Mouse (Mus musculus) forebrain, embryonic 12.5 days (tissue): ENCODE results near the gene Clmn. TPM values are rescaled to one million over a fixed set of nuclear protein-coding genes. Genes with fewer than 3 reads are reported as not detected.
"Not testable (repeated sequence)": the region's sequence is repeated elsewhere in the genome, so short reads cannot be mapped to it uniquely, and the experiment has no call there.

Source experiments
- ATAC-seq: fragments of 200-750 bp; cut with Nextera tagmentation; 2 replicates; pipeline ENCODE4 v1.8.0; 2017; ENCODE audit warnings: moderate TSS enrichment; ENCODE audit not compliant: low FRiP score
- H3K27ac ChIP-seq: fragments of 300-500 bp; sonication (generic); 2 replicates; pipeline ENCODE4 v1.5.1; 2016; ENCODE audit warnings: mild to moderate bottlenecking
- H3K27me3 ChIP-seq: fragments of 300-500 bp; sonication (generic); 2 replicates; pipeline ENCODE4 v1.6.1; 2016; ENCODE audit warnings: mild to moderate bottlenecking
- H3K36me3 ChIP-seq: fragments of 300-500 bp; sonication (generic); replicated peaks from 2 replicates; pipeline ENCODE4 v1.6.1; 2016; ENCODE audit warnings: mild to moderate bottlenecking
- H3K4me1 ChIP-seq: fragments of 300-500 bp; sonication (generic); 2 replicates; pipeline ENCODE4 v1.6.1; 2016
- H3K4me2 ChIP-seq: fragments of 300-500 bp; sonication (generic); 2 replicates; pipeline ENCODE4 v1.6.1; 2016; ENCODE audit warnings: mild to moderate bottlenecking, moderate library complexity
- H3K4me3 ChIP-seq: fragments of 300-500 bp; sonication (generic); replicated peaks from 2 replicates; pipeline ENCODE4 v1.5.1; 2016; ENCODE audit warnings: mild to moderate bottlenecking
- H3K9ac ChIP-seq: fragments of 300-500 bp; sonication (generic); 2 replicates; pipeline ENCODE4 v1.6.1; 2016; ENCODE audit warnings: mild to moderate bottlenecking
- H3K9me3 ChIP-seq: fragments of 300-500 bp; sonication (generic); 2 replicates; pipeline ENCODE4 v1.6.1; 2016
- WGBS: fragments of 180-500 bp; shearing (Covaris S2); methylation state at CpG from one replicate; pipeline ENCODE4 v1.1.7; 2016; 5-methylcytosine and 5-hydroxymethylcytosine counted together
- polyA plus RNA-seq: library from polyadenylated mRNA; unstranded; fragments of >200 nt; fragmentation: Nextera tagmentation; extraction: Ambion mirVana; gene quantifications from 2 replicates; pipeline ENCODE4 v1.2.1, GENCODE M21; 2016

Clmn gene
- polyA plus RNA-seq, 1 experiment from 2014 or later, result 2.8 TPM

- H3K36me3 ChIP-seq, result no peaks in the 10 kb centered on the region
- H3K9ac ChIP-seq, result no peak overlapping the region
- H3K4me1 ChIP-seq, result peaks cover 11% of the 10 kb centered on the region; the same call in 1 of the 2 replicates
- H3K4me2 ChIP-seq, result no peak overlapping the region
- WGBS, result 94% methylated on average over 6 of the region's 6 CpGs
- H3K27me3 ChIP-seq, result 0 out of 2 replicates have a peak, but pooled peaks cover 7% of the 10 kb centered on the region
- no peak for ATAC-seq
- no peak overlapping the region for H3K4me3 ChIP-seq
- no peak overlapping the region for H3K27ac ChIP-seq
- no peaks in the 10 kb centered on the region for H3K9me3 ChIP-seq
These were observed 28.6 kb downstream of the Clmn start for GRCm38 (mm10) chr12:104836230-104836629.

DNA sequence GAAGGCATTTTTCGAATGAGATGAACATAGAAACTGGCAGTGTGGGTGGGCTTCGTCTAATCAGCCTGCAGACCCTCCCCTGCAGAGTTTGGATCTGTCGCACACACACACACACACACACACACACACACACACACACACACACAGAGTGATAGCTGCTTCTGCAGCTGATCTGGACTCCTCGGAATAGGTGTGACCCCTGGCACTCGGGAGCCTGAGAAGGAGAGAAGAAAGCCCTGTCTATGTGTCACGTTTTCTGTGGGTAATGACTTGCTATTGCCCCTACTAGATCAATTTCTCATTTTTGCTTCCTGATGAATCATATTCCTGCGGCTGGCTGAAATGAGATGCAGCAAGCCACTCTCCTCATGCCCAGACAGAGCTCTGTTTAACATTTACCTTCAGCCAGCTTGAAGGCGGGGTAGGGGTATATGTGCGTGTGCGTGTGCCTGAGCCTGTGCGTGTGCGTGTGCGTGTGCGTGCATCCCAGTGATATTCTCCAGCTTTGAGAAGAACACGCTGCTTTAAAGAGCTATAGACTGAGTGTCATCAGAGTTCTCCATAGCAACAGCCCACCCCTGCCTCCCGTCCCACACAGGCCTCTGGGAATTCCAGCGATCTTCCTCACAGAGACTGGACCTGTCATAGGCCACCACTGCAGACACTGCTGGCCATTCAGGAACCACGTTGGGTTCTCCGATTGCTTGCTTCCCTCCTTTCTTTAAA, 29.3 kb downstream of the Clmn start:
- H3K9me3 ChIP-seq, result no peaks in the 10 kb centered on the region
- peaks cover 16% of the 10 kb centered on the region for H3K4me1 ChIP-seq
- no peak overlapping the region for H3K4me2 ChIP-seq
- WGBS, result 79% methylated on average over 19 of the region's 19 CpGs
- H3K27ac ChIP-seq, result no peak overlapping the region
- peaks cover 14% of the 10 kb centered on the region; the same call in 1 of the 2 replicates for H3K27me3 ChIP-seq
- H3K9ac ChIP-seq, result no peak overlapping the region
- no peak overlapping the region for H3K4me3 ChIP-seq
- peak; percentile 39; the same call in 1 of the 2 replicates for ATAC-seq
- no peaks in the 10 kb centered on the region for H3K36me3 ChIP-seq

- Histone ChIP-seq H3K9ac (no peak overlapping the region), H3K27ac (no peak overlapping the region), H3K4me2 (no peak overlapping the region), H3K4me3 (no peak overlapping the region), H3K36me3 (no peaks in the 10 kb centered on the region), H3K4me1 (peaks cover 23% of the 10 kb centered on the region), H3K9me3 (no peaks in the 10 kb centered on the region), H3K27me3 (peaks cover 14% of the 10 kb centered on the region)
- no peak for ATAC-seq
- 51% methylated on average over 4 of the region's 4 CpGs for WGBS
These were observed 30.1 kb downstream of the Clmn start for GRCm38 (mm10) chr12:104834772-104835171.

- Histone ChIP-seq H3K27ac (no peak overlapping the region), H3K4me3 (no peak overlapping the region), H3K4me2 (no peak overlapping the region), H3K36me3 (no peaks in the 10 kb centered on the region), H3K27me3 (peaks cover 16% of the 10 kb centered on the region), H3K9ac (no peak overlapping the region), H3K9me3 (no peaks in the 10 kb centered on the region), H3K4me1 (peaks cover 41% of the 10 kb centered on the region)
- 75% methylated on average over 17 of the region's 17 CpGs for WGBS
- no peak for ATAC-seq
These were observed 34.0 kb downstream of the Clmn start for GRCm38 (mm10) chr12:104830666-104831435.

- Histone ChIP-seq H3K36me3 (no peaks in the 10 kb centered on the region), H3K4me3 (no peak overlapping the region), H3K4me2 (no peak overlapping the region), H3K4me1 (peaks cover 35% of the 10 kb centered on the region), H3K27ac (no peak overlapping the region), H3K9ac (no peak overlapping the region), H3K9me3 (no peaks in the 10 kb centered on the region), H3K27me3 (peaks cover 16% of the 10 kb centered on the region)
- ATAC-seq, result no peak
- WGBS, result 71% methylated on average over 7 of the region's 7 CpGs
These were observed 34.6 kb downstream of the Clmn start for GRCm38 (mm10) chr12:104830283-104830639.

DNA sequence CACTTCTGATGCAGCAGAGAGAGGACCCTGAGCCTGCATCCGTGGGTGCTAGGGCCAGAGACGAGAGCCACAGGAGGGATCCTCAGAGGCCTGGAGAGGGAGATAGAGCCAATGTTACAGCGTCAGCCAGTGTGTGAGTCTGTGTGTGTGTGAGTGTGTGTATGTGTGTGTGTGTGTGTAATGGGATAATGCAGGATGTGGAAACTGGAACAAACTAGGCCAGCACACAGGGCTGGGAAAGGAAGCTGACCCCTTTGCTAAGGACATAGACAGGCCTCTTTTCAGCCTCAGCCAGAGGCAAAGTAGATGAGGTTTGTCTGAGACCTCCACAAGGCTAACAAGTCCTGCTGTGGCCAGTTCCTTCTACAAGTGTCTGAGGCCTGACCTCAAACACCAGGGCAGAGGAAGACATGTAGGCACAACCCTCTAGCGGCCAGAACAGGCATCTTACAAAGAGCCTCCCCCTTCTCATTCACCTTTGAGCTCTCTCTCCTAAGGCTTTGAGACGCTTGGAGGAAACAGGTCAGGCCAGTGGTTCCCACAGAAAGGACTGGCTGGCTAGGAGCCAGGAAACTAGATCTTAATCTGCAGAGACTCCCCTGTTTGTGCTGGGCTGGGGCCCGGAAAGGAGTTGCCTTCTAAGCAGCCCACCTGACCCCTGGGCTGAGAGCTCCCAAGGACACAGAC, 35.1 kb downstream of the Clmn start:
- H3K27me3 ChIP-seq, result peaks cover 16% of the 10 kb centered on the region
- H3K4me3 ChIP-seq, result no peak overlapping the region
- no peak overlapping the region for H3K4me2 ChIP-seq
- no peak overlapping the region for H3K9ac ChIP-seq
- no peak overlapping the region for H3K27ac ChIP-seq
- WGBS, result 33% methylated on average over 6 of the region's 6 CpGs
- H3K36me3 ChIP-seq, result no peaks in the 10 kb centered on the region
- no peaks in the 10 kb centered on the region for H3K9me3 ChIP-seq
- ATAC-seq, result no peak
- H3K4me1 ChIP-seq, result peaks cover 35% of the 10 kb centered on the region

DNA sequence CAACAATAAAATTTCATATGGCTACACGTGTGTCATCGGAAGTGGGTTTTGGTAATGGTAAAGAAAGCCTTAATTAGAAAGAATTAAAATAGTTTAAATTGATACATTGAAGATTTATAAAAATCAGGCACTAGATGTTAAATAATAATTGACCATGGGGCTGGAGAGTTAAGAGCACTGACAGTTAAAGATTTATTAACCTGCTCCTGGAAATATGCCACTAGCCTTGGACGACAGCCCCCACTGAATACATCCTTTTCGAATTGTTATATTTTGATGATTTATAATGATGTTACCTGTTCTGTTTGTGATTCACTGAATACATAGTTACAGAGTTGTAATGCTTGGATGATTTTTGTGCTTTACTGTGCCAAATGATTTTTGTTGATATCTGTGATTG, 35.9 kb downstream of the Clmn start:
- H3K4me2 ChIP-seq, ATAC-seq, H3K9me3 ChIP-seq, H3K4me3 ChIP-seq, H3K9ac ChIP-seq, H3K27ac ChIP-seq, H3K36me3 ChIP-seq: not testable (repeated sequence)
- H3K27me3 ChIP-seq, result peaks cover 16% of the 10 kb centered on the region
- WGBS, result 92% methylated on average over 4 of the region's 4 CpGs
- peaks cover 41% of the 10 kb centered on the region for H3K4me1 ChIP-seq

GRCm38 (mm10) chr12:104827721-104828120, 37.2 kb downstream of the Clmn start:
- Histone ChIP-seq H3K27me3 (peaks cover 17% of the 10 kb centered on the region), H3K4me2 (no peak overlapping the region), H3K9me3 (no peaks in the 10 kb centered on the region), H3K4me1 (peaks cover 41% of the 10 kb centered on the region), H3K4me3 (no peak overlapping the region), H3K36me3 (no peaks in the 10 kb centered on the region), H3K27ac (no peak overlapping the region), H3K9ac (no peak overlapping the region)
- ATAC-seq, result peak; percentile 71
- 29% methylated on average over 6 of the region's 6 CpGs for WGBS

- H3K4me1 ChIP-seq, result peaks cover 41% of the 10 kb centered on the region
- H3K4me2 ChIP-seq, result no peak overlapping the region
- H3K27ac ChIP-seq, result no peak overlapping the region
- 55% methylated on average over 6 of the region's 6 CpGs for WGBS
- no peaks in the 10 kb centered on the region for H3K9me3 ChIP-seq
- H3K27me3 ChIP-seq, result peaks cover 9% of the 10 kb centered on the region
- no peak overlapping the region for H3K4me3 ChIP-seq
- H3K36me3 ChIP-seq, result no peaks in the 10 kb centered on the region
- no peak overlapping the region for H3K9ac ChIP-seq
- no peak; the same call in 1 of the 2 replicates for ATAC-seq
These were observed 40.0 kb downstream of the Clmn start for GRCm38 (mm10) chr12:104824907-104825267.

GRCm38 (mm10) chr12:104824244-104824906, 40.5 kb downstream of the Clmn start:
- H3K4me1 ChIP-seq, result peaks cover 37% of the 10 kb centered on the region
- no peak overlapping the region for H3K27ac ChIP-seq
- H3K9ac ChIP-seq, result no peak overlapping the region
- no peaks in the 10 kb centered on the region for H3K36me3 ChIP-seq
- H3K9me3 ChIP-seq, result no peaks in the 10 kb centered on the region
- no peak overlapping the region for H3K4me3 ChIP-seq
- 91% methylated on average over 12 of the region's 12 CpGs for WGBS
- ATAC-seq, result peak; percentile 41; the same call in 1 of the 2 replicates
- H3K4me2 ChIP-seq, result no peak overlapping the region
- peaks cover 7% of the 10 kb centered on the region for H3K27me3 ChIP-seq

- ATAC-seq, result no peak
- H3K27me3 ChIP-seq, result peaks cover 7% of the 10 kb centered on the region; the same call in 1 of the 2 replicates
- H3K4me2 ChIP-seq, result no peak overlapping the region
- H3K4me3 ChIP-seq, result no peak overlapping the region
- no peak overlapping the region for H3K9ac ChIP-seq
- no peaks in the 10 kb centered on the region for H3K9me3 ChIP-seq
- 92% methylated on average over 7 of the region's 7 CpGs for WGBS
- no peaks in the 10 kb centered on the region for H3K36me3 ChIP-seq
- H3K27ac ChIP-seq, result no peak overlapping the region
- peaks cover 41% of the 10 kb centered on the region for H3K4me1 ChIP-seq
These were observed 41.2 kb downstream of the Clmn start for GRCm38 (mm10) chr12:104823722-104824121.
